Mouse (Mus musculus): ENCODE results near the gene Gas1. TPM values are rescaled to one million over a fixed set of nuclear protein-coding genes. Genes with fewer than 3 reads are reported as not detected.

Gene Gas1
- polyA plus RNA-seq (2015; fragmentation: Nextera tagmentation; extraction: Ambion mirVana): 24.4 and 25.2 TPM in 2 replicates

DNA sequence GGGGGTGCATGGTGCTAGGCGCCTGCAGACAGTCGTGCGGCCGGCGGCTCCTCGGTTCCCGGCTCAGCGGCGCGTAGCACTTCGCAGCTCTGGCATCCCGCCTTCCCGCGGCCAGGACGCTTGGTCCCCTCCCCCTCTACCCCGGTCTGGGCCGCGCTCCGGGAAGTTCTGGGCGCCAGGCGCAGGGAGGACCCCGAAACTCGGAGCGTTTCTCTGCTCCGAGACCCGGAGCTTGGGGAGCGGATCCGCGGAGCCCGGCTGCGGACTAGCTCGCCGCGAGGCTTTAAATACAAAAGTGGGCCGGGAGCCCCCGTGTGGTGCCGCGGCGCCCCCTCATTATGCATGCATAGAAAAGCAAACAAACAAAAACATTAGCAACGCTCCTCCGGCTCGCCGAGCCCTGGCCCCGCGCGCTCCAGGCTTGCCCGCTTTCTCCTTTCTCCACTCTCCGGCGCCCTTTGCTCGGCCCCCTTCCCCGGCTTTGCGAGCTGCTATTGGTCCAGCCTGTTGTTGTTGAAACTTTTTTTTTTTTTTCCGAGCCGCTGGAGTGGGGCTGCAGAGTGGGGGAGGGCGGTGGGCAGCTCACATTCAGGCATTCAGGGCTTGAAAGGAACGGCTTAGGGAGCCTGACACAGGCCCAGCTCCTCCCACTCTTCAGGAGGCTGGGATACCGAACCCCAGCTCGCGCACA, at the start of gene Gas1:
Gene Gas1, minus strand, starts transcription at position 260 of the 691 bp plus-strand sequence.
- 0% methylated on average over 59 of the region's 59 CpGs for WGBS
- ATAC-seq (ENCODE audit: borderline replicate concordance, extremely low read depth, low FRiP score, low TSS enrichment): peak; percentile 92
- Histone ChIP-seq H3K27ac (peak within 1 kb of the TSS; percentile 95), H3K4me2 (peak within 1 kb of the TSS; percentile 92), H3K36me3 (no peaks in the 10 kb centered on the region), H3K4me1 (peaks cover 30% of the 10 kb centered on the region), H3K9ac (peak within 1 kb of the TSS; percentile 79), H3K27me3 (peaks cover 40% of the 10 kb centered on the region), H3K9me3 (no peaks in the 10 kb centered on the region), H3K4me3 (peak within 1 kb of the TSS; percentile 63)

DNA sequence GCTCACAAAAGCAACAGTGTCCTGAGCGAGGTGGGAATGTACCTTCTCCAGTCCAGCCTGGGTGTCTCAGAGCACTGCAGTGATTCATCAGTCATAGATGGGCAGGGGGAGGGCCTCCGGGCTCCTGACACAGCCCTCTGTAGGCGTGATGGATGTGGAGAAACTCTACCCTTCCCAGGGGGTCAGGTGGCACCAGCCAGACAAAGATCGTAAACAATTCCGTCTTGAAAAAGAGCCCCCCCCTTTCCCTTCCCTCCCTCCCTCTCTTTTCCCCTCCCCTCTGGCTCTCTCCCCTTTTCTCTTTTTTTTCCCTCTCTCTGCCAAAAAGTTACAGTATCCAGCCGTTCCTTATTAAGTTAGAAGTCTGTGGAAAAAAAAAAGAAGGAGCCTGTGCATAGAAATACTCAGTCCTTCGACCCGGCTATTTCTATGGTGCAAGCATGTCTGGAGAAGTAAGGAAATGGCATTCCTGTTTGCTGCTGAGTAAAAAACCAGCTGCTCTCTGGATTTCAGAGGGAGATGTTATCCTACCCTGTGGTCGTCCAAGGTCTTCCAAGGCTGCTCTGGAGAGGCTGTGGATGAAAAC, 49.2 kb upstream of the Gas1 start:
- peak overlapping the region; percentile 24; the same call in 1 of the 2 replicates for H3K4me2 ChIP-seq

DNA sequence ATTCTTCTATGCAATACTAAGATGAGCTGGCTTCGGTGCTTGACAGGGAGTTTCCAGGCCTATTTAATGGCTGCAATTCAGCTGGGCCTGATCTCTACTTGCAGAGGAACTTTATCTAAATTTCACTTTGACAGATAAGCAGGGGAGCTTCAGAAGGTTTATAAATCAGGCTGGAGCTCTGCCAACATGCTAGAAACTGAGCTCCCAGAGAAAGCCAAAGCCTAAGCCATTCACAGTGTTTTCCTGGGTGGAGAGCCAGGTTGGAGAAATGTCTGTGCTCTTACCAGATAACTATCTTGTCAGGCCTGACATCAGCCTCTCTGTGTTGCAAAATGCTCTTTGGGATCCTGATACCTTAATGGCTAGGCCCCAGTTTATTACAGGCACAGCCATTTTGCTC, 48.6 kb upstream of the Gas1 start:
- H3K9me3 ChIP-seq: no peaks in the 10 kb centered on the region
- ATAC-seq (ENCODE audit: borderline replicate concordance, extremely low read depth, low FRiP score, low TSS enrichment): 0 out of 2 replicates have a peak, but pooled peaks have one; percentile 7
- no peaks in the 10 kb centered on the region for H3K27me3 ChIP-seq
- H3K27ac ChIP-seq: peak overlapping the region; percentile 84
- no peak overlapping the region for H3K4me3 ChIP-seq
- H3K4me2 ChIP-seq: peak overlapping the region; percentile 24; the same call in 1 of the 2 replicates
- WGBS: 24% methylated on average over 1 of the region's 1 CpGs
- no peaks in the 10 kb centered on the region for H3K36me3 ChIP-seq
- H3K4me1 ChIP-seq: peaks cover 30% of the 10 kb centered on the region
- no peak overlapping the region for H3K9ac ChIP-seq

More for the DNA sequence above, 49.2 kb upstream of the Gas1 start:
- Histone ChIP-seq H3K4me1 (peaks cover 30% of the 10 kb centered on the region), H3K9ac (no peak overlapping the region), H3K4me3 (no peak overlapping the region), H3K36me3 (no peaks in the 10 kb centered on the region), H3K27ac (peak overlapping the region; percentile 84), H3K27me3 (no peaks in the 10 kb centered on the region), H3K9me3 (no peaks in the 10 kb centered on the region)
- ATAC-seq (ENCODE audit: borderline replicate concordance, extremely low read depth, low FRiP score, low TSS enrichment): peak; percentile 79; the same call in 1 of the 2 replicates
- WGBS: 3% methylated on average over 9 of the region's 9 CpGs

DNA sequence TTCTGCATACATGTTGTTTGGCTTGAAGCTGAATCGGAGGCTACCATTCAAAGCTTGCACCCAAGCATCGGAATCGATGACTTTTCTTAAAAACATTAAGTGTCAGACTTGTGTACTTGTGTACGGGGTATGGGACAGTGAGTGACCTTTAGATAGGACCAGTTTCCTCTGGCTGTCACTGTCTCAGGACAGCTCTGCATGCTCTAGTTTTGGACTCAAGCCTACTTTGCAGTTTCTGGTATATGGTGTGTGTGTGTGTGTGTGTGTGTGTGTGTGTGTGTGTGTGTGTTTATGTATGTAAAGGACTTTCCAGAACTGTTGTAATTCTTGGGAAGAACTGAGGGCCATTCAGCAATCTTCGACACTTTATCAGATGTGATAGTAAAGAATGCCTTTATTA, 48.1 kb upstream of the Gas1 start:
- WGBS: 50% methylated on average over 5 of the region's 5 CpGs
- Histone ChIP-seq H3K9ac (no peak overlapping the region), H3K4me1 (peaks cover 30% of the 10 kb centered on the region), H3K36me3 (no peaks in the 10 kb centered on the region), H3K4me3 (no peak overlapping the region), H3K4me2 (no peak overlapping the region), H3K9me3 (no peaks in the 10 kb centered on the region), H3K27me3 (no peaks in the 10 kb centered on the region), H3K27ac (0 out of 2 replicates have a peak overlapping the region, but pooled peaks have one; percentile 17)
- 0 out of 2 replicates have a peak, but pooled peaks have one; percentile 39 for ATAC-seq (ENCODE audit: borderline replicate concordance, extremely low read depth, low FRiP score, low TSS enrichment)

DNA sequence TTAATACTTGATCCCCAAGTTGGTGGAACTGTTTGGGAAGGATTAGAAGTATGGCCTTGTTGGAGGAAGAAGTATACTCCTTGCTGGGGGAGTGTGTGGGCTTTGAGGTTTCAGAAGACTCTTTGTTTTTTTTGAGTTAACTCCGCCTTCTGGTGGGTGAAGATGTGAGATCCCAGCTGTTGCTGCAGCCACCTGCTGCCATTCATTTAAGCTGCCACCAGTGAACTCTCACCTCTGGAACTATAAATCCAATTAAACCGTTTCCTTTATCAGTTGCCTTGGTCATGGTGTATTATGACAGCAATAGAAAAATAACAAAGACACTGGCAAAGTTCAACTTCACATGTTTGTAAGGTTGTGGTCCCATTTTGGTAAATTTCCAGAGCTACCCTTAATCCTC, 46.6 kb upstream of the Gas1 start:
- H3K27ac ChIP-seq: no peak overlapping the region
- no peak overlapping the region for H3K4me3 ChIP-seq
- H3K9ac ChIP-seq: no peak overlapping the region
- no peak overlapping the region for H3K4me2 ChIP-seq
- no peaks in the 10 kb centered on the region for H3K27me3 ChIP-seq
- H3K9me3 ChIP-seq: no peaks in the 10 kb centered on the region
- H3K36me3 ChIP-seq: no peaks in the 10 kb centered on the region
- no peak for ATAC-seq (ENCODE audit: borderline replicate concordance, extremely low read depth, low FRiP score, low TSS enrichment)
- WGBS: 66% methylated on average over 2 of the region's 2 CpGs
- H3K4me1 ChIP-seq: peaks cover 30% of the 10 kb centered on the region

DNA sequence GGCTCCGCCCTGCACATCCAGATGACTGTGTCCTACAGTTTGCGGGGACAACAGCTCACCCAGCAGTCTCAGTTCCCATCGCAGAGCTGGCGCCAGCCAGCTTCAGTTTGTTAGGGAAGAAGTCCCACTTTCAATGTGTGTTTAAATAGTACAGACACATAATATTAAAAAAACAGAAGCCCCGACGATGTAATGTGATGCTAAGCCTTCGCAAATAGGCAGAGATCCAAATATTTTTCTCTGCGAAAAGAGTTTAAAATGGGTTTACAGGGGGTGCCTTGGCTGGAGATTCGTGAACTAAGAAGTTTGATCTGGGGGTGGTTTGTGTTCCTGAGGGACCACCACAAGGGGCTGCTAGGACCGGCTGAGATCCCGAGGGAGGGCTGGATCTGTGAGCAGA, 45.2 kb upstream of the Gas1 start:
- WGBS: 47% methylated on average over 11 of the region's 11 CpGs
- Histone ChIP-seq H3K4me1 (peaks cover 28% of the 10 kb centered on the region), H3K27me3 (no peaks in the 10 kb centered on the region), H3K36me3 (no peaks in the 10 kb centered on the region), H3K9me3 (no peaks in the 10 kb centered on the region), H3K27ac (peak overlapping the region; percentile 44), H3K9ac (no peak overlapping the region), H3K4me3 (no peak overlapping the region), H3K4me2 (peak overlapping the region; percentile 4; the same call in 1 of the 2 replicates)
- peak; percentile 37; the same call in 1 of the 2 replicates for ATAC-seq (ENCODE audit: borderline replicate concordance, extremely low read depth, low FRiP score, low TSS enrichment)

DNA sequence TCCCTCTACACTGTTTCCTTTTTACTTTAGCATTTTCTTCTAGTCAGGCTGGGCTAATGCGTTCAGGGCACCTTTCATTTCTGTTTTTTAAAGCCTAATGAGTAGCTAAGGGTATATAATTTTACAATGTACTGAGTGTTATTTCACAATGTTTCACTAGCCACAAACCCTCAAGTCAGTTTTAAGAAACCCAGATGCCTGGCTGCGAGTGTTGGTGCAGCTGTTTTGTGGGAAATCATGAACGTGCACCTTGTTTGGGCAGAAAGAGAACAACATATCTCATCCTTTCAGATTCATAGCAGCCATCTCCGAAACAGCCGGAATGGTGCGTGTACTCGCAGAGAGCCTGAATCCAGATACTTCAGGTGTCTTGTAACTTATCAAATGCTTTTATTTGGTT, 36.7 kb upstream of the Gas1 start:
- H3K4me1 ChIP-seq: no peaks in the 10 kb centered on the region
- H3K27me3 ChIP-seq: no peaks in the 10 kb centered on the region
- H3K9ac ChIP-seq: no peak overlapping the region
- H3K36me3 ChIP-seq: no peaks in the 10 kb centered on the region
- no peaks in the 10 kb centered on the region for H3K9me3 ChIP-seq
- no peak for ATAC-seq (ENCODE audit: borderline replicate concordance, extremely low read depth, low FRiP score, low TSS enrichment)
- 78% methylated on average over 7 of the region's 7 CpGs for WGBS
- no peak overlapping the region for H3K27ac ChIP-seq
- no peak overlapping the region for H3K4me3 ChIP-seq
- H3K4me2 ChIP-seq: no peak overlapping the region

DNA sequence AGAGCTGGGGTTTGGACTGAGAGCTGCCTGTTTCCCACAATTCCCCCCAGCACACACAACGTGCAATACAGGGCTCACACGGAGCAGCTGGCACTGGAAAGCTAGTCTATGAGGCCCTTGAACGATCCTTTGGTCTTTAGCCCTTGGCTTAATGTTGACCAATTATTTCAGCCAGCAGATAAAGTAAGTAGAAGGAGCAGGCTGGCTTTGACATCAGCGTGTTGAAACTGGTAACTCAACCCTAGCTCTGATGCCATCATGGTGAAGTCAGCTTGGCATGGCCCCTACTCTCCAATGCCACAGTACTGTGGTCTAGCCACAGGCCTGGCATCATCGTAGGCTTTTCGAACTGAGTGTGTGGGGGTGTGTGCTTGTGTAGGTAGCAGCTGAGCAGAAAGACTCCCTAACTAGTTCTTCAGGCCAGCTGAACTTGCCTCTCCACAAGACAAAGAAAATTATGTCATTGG, 30.0 kb upstream of the Gas1 start:
- Histone ChIP-seq H3K4me3 (no peak overlapping the region), H3K27me3 (no peaks in the 10 kb centered on the region), H3K36me3 (no peaks in the 10 kb centered on the region), H3K9me3 (no peaks in the 10 kb centered on the region), H3K4me1 (no peaks in the 10 kb centered on the region), H3K27ac (no peak overlapping the region), H3K4me2 (no peak overlapping the region), H3K9ac (no peak overlapping the region)
- ATAC-seq (ENCODE audit: borderline replicate concordance, extremely low read depth, low FRiP score, low TSS enrichment): no peak
- 80% methylated on average over 6 of the region's 6 CpGs for WGBS

DNA sequence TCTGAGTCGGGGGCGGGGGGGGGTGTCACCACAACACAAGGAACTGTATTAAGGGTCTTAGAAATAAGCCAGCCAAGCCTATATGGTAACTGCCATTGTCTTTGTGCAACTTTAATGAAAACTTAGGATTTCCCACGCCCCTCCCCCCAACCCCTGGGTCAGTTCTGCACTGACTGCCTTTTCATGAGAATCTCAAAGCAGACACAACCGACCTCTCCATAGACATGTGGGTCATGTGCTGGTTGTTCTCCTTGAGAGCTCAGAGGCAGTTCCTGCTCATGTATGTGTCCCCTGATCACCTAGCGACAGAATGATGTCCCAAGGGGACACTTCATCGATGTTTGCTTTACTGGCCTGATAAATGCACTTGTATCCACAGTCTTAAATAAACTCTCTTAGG, 27.6 kb upstream of the Gas1 start:
- no peaks in the 10 kb centered on the region for H3K4me1 ChIP-seq
- H3K4me3 ChIP-seq: no peak overlapping the region
- H3K9me3 ChIP-seq: no peaks in the 10 kb centered on the region
- no peaks in the 10 kb centered on the region for H3K27me3 ChIP-seq
- no peaks in the 10 kb centered on the region for H3K36me3 ChIP-seq
- WGBS: 85% methylated on average over 6 of the region's 6 CpGs
- H3K27ac ChIP-seq: no peak overlapping the region
- H3K9ac ChIP-seq: no peak overlapping the region
- no peak overlapping the region for H3K4me2 ChIP-seq
- ATAC-seq (ENCODE audit: borderline replicate concordance, extremely low read depth, low FRiP score, low TSS enrichment): no peak

DNA sequence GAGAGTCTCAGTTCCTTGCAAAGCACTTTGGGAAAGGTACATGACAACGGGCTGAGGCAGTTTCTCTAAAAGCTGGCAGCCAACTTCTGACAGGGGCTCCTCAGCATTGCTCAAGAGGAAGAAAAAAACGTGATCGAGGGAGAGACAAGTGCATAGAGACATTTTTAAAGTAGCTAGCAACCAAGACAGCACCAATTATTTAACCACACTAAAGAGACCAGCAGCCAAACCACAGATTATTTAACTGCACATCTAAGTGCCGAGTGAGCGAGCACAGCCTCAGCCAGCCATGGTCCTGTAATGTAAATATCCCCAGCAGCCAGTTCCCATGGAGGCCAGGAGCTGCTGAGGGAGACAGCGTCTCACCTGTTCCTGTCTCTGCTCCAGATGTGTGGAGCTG, 16.1 kb upstream of the Gas1 start:
- peaks cover 5% of the 10 kb centered on the region; the same call in 1 of the 2 replicates for H3K27me3 ChIP-seq
- H3K4me2 ChIP-seq: no peak overlapping the region
- H3K4me3 ChIP-seq: no peak overlapping the region
- ATAC-seq (ENCODE audit: borderline replicate concordance, extremely low read depth, low FRiP score, low TSS enrichment): no peak
- no peak overlapping the region for H3K9ac ChIP-seq
- no peaks in the 10 kb centered on the region for H3K9me3 ChIP-seq
- no peak overlapping the region for H3K27ac ChIP-seq
- peaks cover 4% of the 10 kb centered on the region; the same call in 1 of the 2 replicates for H3K4me1 ChIP-seq
- no peaks in the 10 kb centered on the region for H3K36me3 ChIP-seq
- WGBS: 13% methylated on average over 6 of the region's 6 CpGs

DNA sequence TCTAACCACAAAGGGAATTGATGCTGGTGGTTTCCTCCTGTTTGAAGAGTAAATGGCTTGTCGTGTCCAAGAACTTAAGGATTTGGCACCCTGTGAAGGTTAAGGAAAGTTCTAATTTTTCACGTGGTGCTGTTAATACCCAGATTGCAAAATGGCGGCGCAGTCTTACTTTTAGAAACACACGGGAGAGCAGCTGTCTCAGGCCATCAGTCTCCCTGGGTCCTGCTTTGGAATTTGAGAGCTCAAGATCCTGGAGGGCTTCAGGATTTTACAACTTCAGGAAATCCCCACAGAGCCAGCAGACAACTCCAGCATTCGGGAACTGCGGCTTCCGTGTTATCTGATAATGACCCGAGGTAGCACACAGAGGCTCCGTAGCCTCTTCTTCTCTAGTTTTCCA, 12.8 kb upstream of the Gas1 start:
- Histone ChIP-seq H3K9ac (no peak overlapping the region), H3K27ac (no peak overlapping the region), H3K4me3 (no peak overlapping the region), H3K27me3 (peaks cover 5% of the 10 kb centered on the region; the same call in 1 of the 2 replicates), H3K4me1 (peaks cover 4% of the 10 kb centered on the region; the same call in 1 of the 2 replicates), H3K9me3 (no peaks in the 10 kb centered on the region), H3K36me3 (no peaks in the 10 kb centered on the region), H3K4me2 (no peak overlapping the region)
- WGBS: 51% methylated on average over 10 of the region's 10 CpGs
- ATAC-seq (ENCODE audit: borderline replicate concordance, extremely low read depth, low FRiP score, low TSS enrichment): no peak

DNA sequence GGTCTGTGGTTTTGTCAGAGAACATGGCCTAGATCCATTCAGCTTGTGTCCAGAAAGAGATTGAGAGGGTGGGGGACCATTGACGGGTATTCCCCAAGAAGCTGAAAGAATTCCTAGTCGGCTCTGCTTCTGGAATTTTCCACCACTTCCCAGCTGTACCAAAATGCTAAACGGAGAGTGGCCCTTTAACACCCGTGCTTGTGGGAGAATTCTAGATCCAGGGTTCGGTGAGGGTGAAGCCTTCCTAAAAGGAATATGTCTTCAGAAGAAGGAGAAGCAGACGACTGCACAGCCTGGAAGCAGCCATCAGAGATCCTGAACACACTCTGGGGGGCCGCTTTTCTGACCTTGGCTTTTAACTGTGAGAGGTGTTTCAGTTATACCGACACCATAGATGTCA, 11.8 kb upstream of the Gas1 start:
- Histone ChIP-seq H3K4me1 (peaks cover 4% of the 10 kb centered on the region; the same call in 1 of the 2 replicates), H3K4me3 (no peak overlapping the region), H3K27ac (no peak overlapping the region), H3K4me2 (no peak overlapping the region), H3K9ac (no peak overlapping the region), H3K27me3 (peaks cover 5% of the 10 kb centered on the region; the same call in 1 of the 2 replicates), H3K36me3 (no peaks in the 10 kb centered on the region), H3K9me3 (no peaks in the 10 kb centered on the region)
- ATAC-seq (ENCODE audit: borderline replicate concordance, extremely low read depth, low FRiP score, low TSS enrichment): no peak
- 70% methylated on average over 8 of the region's 8 CpGs for WGBS
